Mouse (Mus musculus) adrenal gland, postnatal 25 days (tissue): ENCODE measurements at regions not wholly inside any gene's neighbourhood (a gene's known extent, or its start where the extent isn't known, plus 50 kb on each side); places are given as distances from the start of the nearest gene placed in this dataset.

Experiments
- DNase-seq: peaks from one replicate; pipeline ENCODE4 v3.0.0; 2021; ENCODE audit warnings: mixed read lengths

GRCm38 (mm10) chr13:60364778-60365672 is 187.9 kb upstream of the Gas1 start:
- DNase-seq = no peak

DNA sequence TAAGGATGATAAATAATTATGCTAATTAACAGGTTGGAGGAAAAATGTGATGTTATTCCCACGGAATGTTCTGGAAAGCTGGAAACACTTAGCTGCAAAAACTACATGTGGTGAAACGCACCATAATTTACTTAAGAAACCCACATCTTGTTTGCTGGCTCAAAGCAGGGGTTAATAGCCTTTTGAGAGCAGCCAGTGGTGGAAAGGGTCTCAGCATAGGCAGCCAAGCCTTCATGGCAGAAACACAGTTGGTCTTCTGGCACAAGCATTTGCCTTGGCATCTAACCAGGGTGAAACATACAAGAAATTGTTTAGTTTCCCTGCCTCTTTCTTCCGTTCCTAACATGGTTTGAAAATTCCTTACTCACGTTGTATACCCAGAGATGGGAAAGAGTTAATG is 192.1 kb upstream of the Gas1 start:
- DNase-seq = no peak

- no peak for DNase-seq
These were observed 194.5 kb upstream of the Gas1 start for GRCm38 (mm10) chr13:60371656-60372055.

- DNase-seq = no peak
These were observed 199.5 kb upstream of the Gas1 start for GRCm38 (mm10) chr13:60376705-60377104.

- DNase-seq = no peak
These were observed 205.7 kb upstream of the Gas1 start for GRCm38 (mm10) chr13:60382855-60383254.

DNA sequence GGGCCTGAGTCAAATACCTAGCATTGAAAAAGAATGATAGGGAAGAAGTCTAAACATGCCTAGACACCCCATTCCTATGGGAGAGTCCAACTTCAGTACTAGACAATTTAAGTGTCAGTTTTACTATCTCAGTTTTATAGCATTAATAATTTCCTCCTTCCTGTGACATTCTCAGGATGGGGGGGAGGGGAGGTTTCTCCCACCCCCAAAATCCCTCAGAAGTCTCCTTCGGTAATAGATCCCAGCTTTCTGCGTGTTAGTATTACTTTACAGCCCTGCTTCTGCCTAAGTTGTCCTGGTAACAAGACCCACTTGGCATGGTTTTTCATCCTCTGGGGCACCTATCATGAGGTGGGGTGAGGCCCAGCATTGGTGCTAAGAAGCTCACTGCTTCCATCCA is 202.9 kb upstream of the Dapk1 start:
- no peak for DNase-seq

GRCm38 (mm10) chr13:60400764-60401487 is 200.8 kb upstream of the Dapk1 start:
- no peak for DNase-seq

DNA sequence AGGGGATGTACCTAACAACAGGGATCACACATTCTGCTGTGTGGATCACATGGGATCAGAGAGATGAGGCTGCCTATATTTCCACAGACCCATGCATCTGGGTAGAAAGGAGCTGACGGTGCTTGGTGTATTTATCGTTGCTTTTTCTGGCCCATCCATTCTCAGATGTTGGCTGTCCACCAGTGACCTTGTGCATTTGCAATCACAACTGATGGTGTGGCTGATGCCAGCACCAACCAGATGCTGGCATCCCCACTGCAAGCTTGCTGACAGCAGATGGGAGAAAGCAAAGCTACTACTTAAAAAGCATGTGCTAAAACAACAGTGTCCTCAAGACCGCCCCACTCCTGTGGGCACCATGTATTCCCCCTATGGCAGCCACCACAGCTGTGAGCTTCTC is 198.3 kb upstream of the Dapk1 start:
- DNase-seq = no peak

DNA sequence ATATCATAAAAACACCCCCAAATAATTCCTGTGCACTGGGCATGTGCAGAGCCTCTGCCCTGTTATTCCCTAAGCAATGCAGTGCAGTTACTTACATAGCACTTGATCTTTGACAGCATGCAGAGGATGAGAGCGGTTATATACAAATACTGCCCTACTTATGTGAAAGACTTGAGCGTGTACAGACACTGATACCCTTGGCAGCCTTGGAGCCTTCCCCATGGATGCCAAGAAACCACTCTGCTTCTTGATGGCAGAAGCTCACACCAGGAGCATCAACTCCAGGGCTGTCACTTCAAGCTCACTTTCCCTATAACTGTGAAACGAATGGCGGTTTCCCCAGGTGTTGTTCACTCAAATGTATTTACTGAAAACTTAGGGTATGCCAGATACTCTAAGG is 194.4 kb upstream of the Dapk1 start:
- no peak for DNase-seq

- peak; percentile 47 for DNase-seq
These were observed 191.8 kb upstream of the Dapk1 start for GRCm38 (mm10) chr13:60409706-60410502.

DNA sequence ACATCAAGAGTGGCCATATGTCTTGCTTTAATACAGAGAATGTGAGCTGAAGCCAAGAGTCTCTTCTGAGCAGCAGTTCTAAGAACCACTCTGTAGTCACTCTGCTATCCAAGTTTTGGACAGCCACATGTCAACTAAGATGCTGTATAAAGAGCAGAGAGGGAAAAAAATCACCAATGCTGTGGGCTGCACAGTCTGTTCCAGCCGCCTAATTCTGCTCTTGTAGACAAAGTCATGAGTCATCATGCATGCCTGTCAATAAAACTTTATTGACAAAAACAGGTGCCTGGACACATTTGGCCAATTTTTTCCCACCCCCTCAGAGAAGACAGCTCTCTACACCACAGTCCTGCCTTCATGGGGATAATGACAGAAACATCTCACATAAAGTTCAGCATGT is 185.7 kb upstream of the Dapk1 start:
- no peak for DNase-seq

GRCm38 (mm10) chr13:60417015-60417414 is 184.7 kb upstream of the Dapk1 start:
- DNase-seq = no peak

- peak; percentile 65 for DNase-seq
These were observed 184.2 kb upstream of the Dapk1 start for GRCm38 (mm10) chr13:60417436-60418158.

GRCm38 (mm10) chr13:60420386-60420785 is 181.4 kb upstream of the Dapk1 start:
- DNase-seq = no peak

- DNase-seq = no peak
These were observed 180.7 kb upstream of the Dapk1 start for GRCm38 (mm10) chr13:60420842-60421696.

DNA sequence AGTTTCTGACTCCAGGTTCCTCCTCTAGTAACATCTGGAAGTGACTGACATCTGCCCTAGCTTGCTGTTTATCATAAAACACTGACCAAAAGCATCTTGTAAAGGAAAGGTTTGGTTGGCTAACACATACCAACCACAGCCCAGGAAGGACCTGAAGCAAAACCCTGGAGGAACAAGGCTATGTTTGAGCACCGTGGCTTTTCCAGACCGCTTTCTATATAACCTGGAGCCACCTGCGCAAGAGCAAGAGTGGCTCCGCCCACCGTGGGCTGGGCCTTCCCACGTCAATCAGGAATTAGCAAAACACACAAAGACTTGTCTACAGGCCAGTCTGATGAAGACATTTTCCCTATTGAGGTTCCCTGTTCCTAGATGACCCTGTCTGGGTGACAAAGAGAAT is 177.5 kb upstream of the Dapk1 start:
- no peak for DNase-seq

- no peak for DNase-seq
These were observed 176.6 kb upstream of the Dapk1 start for GRCm38 (mm10) chr13:60425140-60425539.

GRCm38 (mm10) chr13:60425556-60425955 is 176.2 kb upstream of the Dapk1 start:
- no peak for DNase-seq

DNA sequence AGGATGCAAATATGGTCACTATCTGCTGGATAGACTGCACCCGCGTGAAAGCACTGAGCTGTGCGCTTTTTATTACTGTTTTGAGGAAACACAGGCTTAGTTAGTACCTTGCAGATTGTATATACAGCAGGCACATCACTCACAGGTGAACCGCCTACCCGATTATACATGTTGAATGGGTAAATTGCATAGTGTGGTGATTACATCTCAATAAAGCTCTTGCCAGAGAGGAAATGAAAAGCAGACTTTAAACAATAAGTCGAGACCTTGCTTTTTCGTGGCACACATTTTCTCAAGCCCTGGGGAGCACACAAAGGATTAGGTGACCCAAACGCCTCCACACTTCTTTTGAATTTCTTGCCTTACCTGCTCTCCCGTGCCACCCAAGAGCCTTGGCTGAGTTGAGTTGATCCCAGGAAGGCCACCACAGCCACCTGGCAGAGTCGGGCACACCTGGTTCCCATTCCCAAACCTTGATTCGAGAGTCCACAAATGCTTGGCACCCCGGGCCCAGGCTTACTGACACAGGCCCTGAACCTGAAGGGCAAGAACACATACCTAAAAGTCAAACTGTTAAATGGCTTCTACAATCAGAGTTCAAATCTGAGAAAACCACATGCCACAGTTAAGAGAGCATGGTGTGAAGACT is 175.4 kb upstream of the Dapk1 start:
- no peak for DNase-seq

DNA sequence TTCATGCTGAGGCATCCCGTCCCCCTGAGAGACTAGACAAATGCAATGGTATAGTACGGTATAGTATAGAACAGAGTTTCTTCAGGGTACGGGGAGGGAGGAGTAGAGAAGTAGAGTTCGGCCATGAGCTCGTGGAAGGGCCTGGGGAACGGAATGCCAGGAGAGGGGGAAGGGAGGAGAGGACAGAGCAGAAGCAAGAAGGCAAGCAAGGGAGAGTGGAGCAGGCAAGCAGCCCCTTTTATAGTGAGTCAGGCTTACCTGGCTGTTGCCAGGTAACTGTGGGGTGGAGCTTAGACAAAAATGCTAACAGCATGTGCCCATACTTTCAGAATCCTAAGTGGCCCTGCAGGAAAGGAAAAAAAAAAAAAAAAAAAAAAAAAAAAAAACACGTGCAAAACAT is 174.7 kb upstream of the Dapk1 start:
- no peak for DNase-seq
